Mouse (Mus musculus) hindbrain, embryonic 13.5 days (tissue): ENCODE data around the gene Eqtn. TPM values are rescaled to one million over a fixed set of nuclear protein-coding genes. Genes with fewer than 3 reads are reported as not detected.

Experiments
- ATAC-seq: fragments of 200-750 bp; cut with Nextera tagmentation; 2 replicates; pipeline ENCODE4 v1.8.0; 2017; ENCODE audit warnings: moderate TSS enrichment; ENCODE audit not compliant: low FRiP score
- H3K27ac ChIP-seq: fragments of 300-500 bp; sonication (generic); 2 replicates; pipeline ENCODE4 v1.5.1; 2015; ENCODE audit warnings: inconsistent platforms, mild to moderate bottlenecking, moderate library complexity
- H3K27me3 ChIP-seq: fragments of 300-500 bp; sonication (generic); 2 replicates; pipeline ENCODE4 v1.6.1; 2015; ENCODE audit warnings: mild to moderate bottlenecking, inconsistent platforms
- H3K36me3 ChIP-seq: fragments of 300-500 bp; sonication (generic); 2 replicates; pipeline ENCODE4 v1.6.1; 2015; ENCODE audit warnings: mild to moderate bottlenecking, inconsistent platforms
- H3K4me1 ChIP-seq: fragments of 300-500 bp; sonication (generic); replicated peaks from 2 replicates; pipeline ENCODE4 v1.6.1; 2015; ENCODE audit warnings: inconsistent platforms
- H3K4me2 ChIP-seq: fragments of 300-500 bp; sonication (generic); 2 replicates; pipeline ENCODE4 v1.6.1; 2015; ENCODE audit warnings: inconsistent platforms, mild to moderate bottlenecking, moderate library complexity
- H3K4me3 ChIP-seq: fragments of 300-500 bp; sonication (generic); 2 replicates; pipeline ENCODE4 v1.5.1; 2015; ENCODE audit warnings: mild to moderate bottlenecking, inconsistent platforms
- H3K9ac ChIP-seq: fragments of 300-500 bp; sonication (generic); 2 replicates; pipeline ENCODE4 v1.6.1; 2015; ENCODE audit warnings: mild to moderate bottlenecking, inconsistent platforms
- H3K9me3 ChIP-seq: fragments of 300-500 bp; sonication (generic); 2 replicates; pipeline ENCODE4 v1.6.1; 2016; ENCODE audit warnings: inconsistent platforms
- WGBS: fragments of 180-500 bp; shearing (Covaris S2); methylation state at CpG from one replicate; pipeline ENCODE4 v1.1.7; 2015; 5-methylcytosine and 5-hydroxymethylcytosine counted together
- polyA plus RNA-seq: library from polyadenylated mRNA; unstranded; fragments of >200 nt; fragmentation: Nextera tagmentation; extraction: Ambion mirVana; gene quantifications from 2 replicates; pipeline ENCODE4 v1.2.1, GENCODE M21; 2015

The Eqtn gene
- 0.28 TPM in 1 of 2 replicates, not detected in the other for polyA plus RNA-seq

- Histone ChIP-seq H3K27me3 (no peaks in the 10 kb centered on the region), H3K4me2 (no peak within 1 kb of the TSS), H3K27ac (no peak within 1 kb of the TSS), H3K9me3 (no peaks in the 10 kb centered on the region), H3K4me1 (no peaks in the 10 kb centered on the region), H3K9ac (no peak within 1 kb of the TSS), H3K4me3 (no peak within 1 kb of the TSS), H3K36me3 (no peaks in the 10 kb centered on the region)
- no peak for ATAC-seq
Observed at GRCm38 (mm10) chr4:94928743-94929142, at the start of gene Eqtn. TSS of gene Eqtn (minus strand) at chr4:94928843.

GRCm38 (mm10) chr4:94973321-94973720 is 44.7 kb upstream of the Eqtn start:
- peaks cover 27% of the 10 kb centered on the region for H3K36me3 ChIP-seq
- no peak overlapping the region for H3K9ac ChIP-seq
- H3K27me3 ChIP-seq: no peaks in the 10 kb centered on the region
- H3K4me1 ChIP-seq: peaks cover 20% of the 10 kb centered on the region
- no peak overlapping the region for H3K4me2 ChIP-seq
- H3K27ac ChIP-seq: no peak overlapping the region
- ATAC-seq: no peak
- H3K9me3 ChIP-seq: no peaks in the 10 kb centered on the region
- H3K4me3 ChIP-seq: no peak overlapping the region
- 88% methylated on average over 2 of the region's 2 CpGs for WGBS

GRCm38 (mm10) chr4:94952773-94953172 is 24.1 kb upstream of the Eqtn start:
- WGBS: 97% methylated on average over 3 of the region's 3 CpGs
- no peak for ATAC-seq
- no peak overlapping the region for H3K4me2 ChIP-seq
- no peaks in the 10 kb centered on the region for H3K4me1 ChIP-seq
- no peak overlapping the region for H3K4me3 ChIP-seq
- no peak overlapping the region for H3K27ac ChIP-seq
- peaks cover 65% of the 10 kb centered on the region for H3K36me3 ChIP-seq
- H3K9me3 ChIP-seq: no peaks in the 10 kb centered on the region
- H3K27me3 ChIP-seq: no peaks in the 10 kb centered on the region
- H3K9ac ChIP-seq: no peak overlapping the region

DNA sequence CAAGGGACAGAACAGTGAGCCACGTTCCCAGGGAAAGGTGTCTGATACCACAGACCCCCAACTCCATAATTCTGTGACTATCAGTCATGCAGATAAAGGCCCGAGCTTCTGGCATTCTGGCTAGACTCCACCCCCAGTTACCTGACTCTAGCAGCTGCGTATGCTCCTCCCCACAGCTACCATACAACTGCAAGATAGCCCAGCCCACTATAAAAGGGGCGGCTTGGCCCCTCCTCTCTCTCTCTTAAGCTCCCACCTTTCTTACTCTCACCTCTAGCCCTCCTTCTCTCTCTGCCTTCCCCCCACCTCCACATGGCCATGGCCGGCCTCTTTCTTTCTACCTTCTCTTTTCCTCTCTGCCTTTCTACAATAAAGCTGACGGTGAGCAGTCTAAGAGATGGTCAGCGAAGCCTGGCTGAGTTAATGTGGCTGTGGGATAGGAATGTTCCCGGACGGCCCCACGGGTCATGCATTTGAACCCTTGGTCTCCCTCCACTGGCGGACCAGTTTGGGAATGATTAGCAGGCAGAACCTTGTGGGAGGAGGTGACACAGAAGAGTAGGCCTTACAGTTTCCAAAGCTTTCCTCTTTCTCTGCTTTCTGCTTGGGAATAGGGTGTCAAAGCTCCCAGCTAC is 12.7 kb upstream of the Eqtn start:
- ATAC-seq: no peak
- H3K27ac ChIP-seq: no peak overlapping the region
- H3K4me3 ChIP-seq: no peak overlapping the region
- no peaks in the 10 kb centered on the region for H3K27me3 ChIP-seq
- no peak overlapping the region for H3K9ac ChIP-seq
- H3K4me2 ChIP-seq: no peak overlapping the region
- H3K4me1 ChIP-seq: no peaks in the 10 kb centered on the region
- H3K9me3 ChIP-seq: no peaks in the 10 kb centered on the region
- WGBS: 77% methylated on average over 11 of the region's 11 CpGs
- peaks cover 58% of the 10 kb centered on the region for H3K36me3 ChIP-seq

DNA sequence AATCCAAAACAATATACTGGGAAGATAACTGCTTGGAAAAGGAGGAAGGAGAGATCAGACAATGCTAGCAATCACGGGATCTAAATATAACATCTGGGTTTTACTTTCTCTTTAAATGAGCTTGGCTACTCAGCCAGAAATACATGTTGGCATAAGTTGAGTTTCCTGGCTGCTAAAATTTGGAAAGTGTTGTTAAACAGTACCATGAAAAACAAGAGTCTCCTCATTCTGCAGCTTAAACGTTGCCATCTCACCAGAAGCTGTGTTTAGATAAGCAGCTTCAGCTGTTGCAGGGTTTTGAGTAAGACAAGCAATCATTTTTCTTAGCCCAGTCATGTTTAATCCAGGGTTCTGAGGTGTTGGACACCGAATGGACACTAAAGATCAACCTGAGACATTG is 26.9 kb downstream of the Eqtn start:
- H3K36me3 ChIP-seq: no peaks in the 10 kb centered on the region
- no peak overlapping the region for H3K27ac ChIP-seq
- H3K27me3 ChIP-seq: no peaks in the 10 kb centered on the region
- H3K9me3 ChIP-seq: no peaks in the 10 kb centered on the region
- no peaks in the 10 kb centered on the region for H3K4me1 ChIP-seq
- no peak overlapping the region for H3K9ac ChIP-seq
- 79% methylated on average over 3 of the region's 3 CpGs for WGBS
- no peak overlapping the region for H3K4me3 ChIP-seq
- H3K4me2 ChIP-seq: no peak overlapping the region
- ATAC-seq: no peak

GRCm38 (mm10) chr4:94900744-94901143 is 27.9 kb downstream of the Eqtn start:
- Histone ChIP-seq H3K9ac (no peak overlapping the region), H3K9me3 (no peaks in the 10 kb centered on the region), H3K27ac (no peak overlapping the region), H3K36me3 (no peaks in the 10 kb centered on the region), H3K27me3 (no peaks in the 10 kb centered on the region), H3K4me3 (no peak overlapping the region), H3K4me2 (no peak overlapping the region), H3K4me1 (no peaks in the 10 kb centered on the region)
- no peak for ATAC-seq
- 27% methylated on average over 2 of the region's 2 CpGs for whole genome bisulfite sequencing

Other genes starting within 250 kb of the Eqtn start
- gene Tek, start 189.6 kb downstream of the Eqtn start, polyA plus RNA-seq: 8.9 and 9.4 TPM in 2 replicates
- 32.2 and 35.9 TPM in 2 replicates for gene Mysm1, start 50.3 kb upstream of the Eqtn start, polyA plus RNA-seq
- 55.6 and 56.7 TPM in 2 replicates for gene Jun, start 123.4 kb upstream of the Eqtn start, polyA plus RNA-seq